Mouse (Mus musculus) spleen, adult 2 months (tissue): ENCODE data around the gene Rnase11.

Experiments
- CTCF ChIP-seq: fragments of 200-500 bp; IDR thresholded peaks from 2 replicates; pipeline ENCODE4 v1.5.1; 2011; ENCODE audit warnings: mild to moderate bottlenecking, inconsistent platforms; ENCODE audit not compliant: insufficient read depth, insufficient read length, insufficient replicate concordance; ENCODE audit errors: extremely low read depth
- POLR2A ChIP-seq: fragments of 200-500 bp; IDR thresholded peaks from 2 replicates; pipeline ENCODE4 v1.6.1; 2011; ENCODE audit warnings: low read depth, low read length, inconsistent platforms

DNA sequence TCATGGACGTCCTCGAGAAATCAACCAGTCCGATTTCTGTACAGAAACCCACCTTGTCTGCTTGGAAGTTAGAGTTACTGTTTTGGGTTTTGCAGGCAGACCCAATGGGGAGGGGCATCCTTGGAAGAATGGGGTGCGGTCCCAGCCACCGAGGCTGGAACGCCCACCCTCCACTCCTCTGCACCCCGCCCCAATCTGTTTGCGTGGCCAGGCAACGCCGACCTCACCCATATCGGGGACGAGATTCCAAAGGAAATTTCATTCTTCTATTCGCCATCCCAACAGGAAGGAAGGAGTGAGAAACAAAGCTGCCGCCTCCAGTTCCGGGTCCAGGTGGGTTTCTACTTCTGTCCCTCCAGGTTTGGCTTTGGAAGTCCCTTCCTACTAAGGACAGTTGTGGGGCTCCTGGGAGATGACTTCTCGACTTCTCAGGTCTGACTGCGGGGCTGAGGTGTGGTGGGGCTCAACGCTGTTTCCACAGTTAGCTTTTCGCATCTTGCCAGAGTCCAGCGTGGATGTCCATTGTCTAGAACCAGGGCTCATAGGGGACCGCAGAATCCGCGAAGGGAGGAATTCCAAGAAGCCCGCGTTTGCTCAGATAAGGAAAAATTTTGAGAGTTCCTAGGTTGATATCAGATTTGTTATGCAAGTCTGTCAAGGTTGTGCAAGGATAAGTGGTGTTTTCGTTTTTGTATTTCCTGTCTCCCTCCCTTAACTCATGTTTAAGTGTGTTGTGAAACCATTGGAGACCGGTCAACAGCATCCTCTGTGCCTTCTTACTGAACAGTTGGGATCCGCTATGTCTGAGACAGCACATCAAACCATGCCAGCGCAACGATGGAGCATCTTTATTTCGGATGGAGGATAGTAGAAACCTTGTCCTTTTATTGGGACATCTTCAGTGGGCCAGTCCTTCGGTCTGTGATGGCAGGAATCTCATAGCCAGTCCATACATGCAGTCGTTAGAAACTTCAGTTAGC, 41.2 kb upstream of the Rnase11 start, which contains the start of the genes Rnase4 and Ang:
- TF ChIP-seq POLR2A, result no peak
- TF ChIP-seq CTCF, result no peak
